Mouse (Mus musculus) spleen, embryonic (tissue): ENCODE results near the gene Meltf.

Source experiments
- CTCF ChIA-PET: fragments of 350-600 bp; sonication (Branson Sonifier 250); formaldehyde crosslinking; loops from one replicate; lab custom pipeline; 2022; lab: Charles Lee

The Meltf gene

GRCm38 (mm10) chr16:31878573-31879257 lies at the start of gene Meltf:
Gene Meltf (plus strand): TSS chr16:31878810.
- CTCF ChIA-PET = no interaction called here

- CTCF ChIA-PET = no interaction called here
Measured at GRCm38 (mm10) chr16:31830726-31831125, 47.9 kb upstream of the Meltf start.

GRCm38 (mm10) chr16:31832630-31833422 lies 45.8 kb upstream of the Meltf start:
- CTCF ChIA-PET = no interaction called here

- CTCF ChIA-PET = no interaction called here
Measured at GRCm38 (mm10) chr16:31834011-31834584, 44.5 kb upstream of the Meltf start.

GRCm38 (mm10) chr16:31834662-31835318 lies 43.8 kb upstream of the Meltf start:
- CTCF ChIA-PET = no interaction called here

GRCm38 (mm10) chr16:31837362-31837761 lies 41.2 kb upstream of the Meltf start:
- CTCF ChIA-PET = no interaction called here

GRCm38 (mm10) chr16:31844246-31844645 lies 34.4 kb upstream of the Meltf start:
- CTCF ChIA-PET = no interaction called here

GRCm38 (mm10) chr16:31846763-31847162 lies 31.8 kb upstream of the Meltf start:
- CTCF ChIA-PET = no interaction called here

GRCm38 (mm10) chr16:31863920-31864319 lies 14.7 kb upstream of the Meltf start:
- CTCF ChIA-PET = no interaction called here

- CTCF ChIA-PET = no interaction called here
Measured at GRCm38 (mm10) chr16:31865242-31865641, 13.4 kb upstream of the Meltf start.

GRCm38 (mm10) chr16:31866911-31867310 lies 11.7 kb upstream of the Meltf start:
- CTCF ChIA-PET = no interaction called here

- CTCF ChIA-PET = no interaction called here
Measured at GRCm38 (mm10) chr16:31867736-31868135, 10.9 kb upstream of the Meltf start.

- CTCF ChIA-PET = no interaction called here
Measured at GRCm38 (mm10) chr16:31873721-31874120, 4.9 kb upstream of the Meltf start.

GRCm38 (mm10) chr16:31875391-31875790 lies 3.2 kb upstream of the Meltf start:
- CTCF ChIA-PET = no interaction called here

GRCm38 (mm10) chr16:31876386-31876785 lies 2.2 kb upstream of the Meltf start:
- CTCF ChIA-PET = no interaction called here

- CTCF ChIA-PET = no interaction called here
Measured at GRCm38 (mm10) chr16:31878052-31878451, 558 bp upstream of the Meltf start.

- CTCF ChIA-PET = interaction anchor here (0.8 kb wide), 1 partner anchor 37 kb away, joined by 4 read pairs; no protein-coding TSS in a partner anchor
Measured at GRCm38 (mm10) chr16:31880146-31880840, 1.7 kb downstream of the Meltf start.

GRCm38 (mm10) chr16:31882381-31882908 lies 3.8 kb downstream of the Meltf start:
- CTCF ChIA-PET = interaction anchor here (0.5 kb wide), 1 partner anchor 166 kb away, joined by 4 read pairs; no protein-coding TSS in a partner anchor

GRCm38 (mm10) chr16:31883302-31883701 lies 4.7 kb downstream of the Meltf start:
- CTCF ChIA-PET = no interaction called here

GRCm38 (mm10) chr16:31883902-31884301 lies 5.3 kb downstream of the Meltf start:
- CTCF ChIA-PET = no interaction called here

- CTCF ChIA-PET = no interaction called here
Measured at GRCm38 (mm10) chr16:31890907-31891306, 12.3 kb downstream of the Meltf start.
